Mouse (Mus musculus) brain, embryonic 18.5 days (tissue): ENCODE results near the gene Fcgbp.
"Not testable (repeated sequence)": the region's sequence is repeated elsewhere in the genome, so short reads cannot be mapped to it uniquely, and the experiment has no call there.

ENCODE experiments used
- DNase-seq: peaks from one replicate; pipeline ENCODE4 v3.0.0-alpha.2; 2012; ENCODE audit warnings: low read depth, low spot score

The Fcgbp gene

DNA sequence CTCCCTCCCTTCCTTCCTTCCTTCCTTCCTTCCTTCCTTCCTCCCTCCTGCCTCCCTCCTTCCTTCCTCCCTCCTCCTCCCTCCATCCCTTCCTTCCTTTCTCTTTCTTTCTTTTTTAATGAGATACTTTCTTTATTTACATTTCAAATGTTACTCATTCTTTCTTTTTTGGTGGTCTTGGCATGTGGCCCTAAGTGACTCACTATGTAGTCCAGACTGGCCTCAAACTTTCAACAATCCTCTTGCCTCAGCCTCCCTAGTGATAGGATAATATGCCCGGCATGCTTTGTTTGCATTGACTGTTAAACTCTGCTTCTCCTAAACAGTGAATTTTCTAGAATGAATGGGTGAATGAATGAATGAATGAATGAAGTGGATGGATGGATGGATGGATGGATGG is 78.8 kb downstream of the Fcgbp start:
- DNase-seq = no peak

DNA sequence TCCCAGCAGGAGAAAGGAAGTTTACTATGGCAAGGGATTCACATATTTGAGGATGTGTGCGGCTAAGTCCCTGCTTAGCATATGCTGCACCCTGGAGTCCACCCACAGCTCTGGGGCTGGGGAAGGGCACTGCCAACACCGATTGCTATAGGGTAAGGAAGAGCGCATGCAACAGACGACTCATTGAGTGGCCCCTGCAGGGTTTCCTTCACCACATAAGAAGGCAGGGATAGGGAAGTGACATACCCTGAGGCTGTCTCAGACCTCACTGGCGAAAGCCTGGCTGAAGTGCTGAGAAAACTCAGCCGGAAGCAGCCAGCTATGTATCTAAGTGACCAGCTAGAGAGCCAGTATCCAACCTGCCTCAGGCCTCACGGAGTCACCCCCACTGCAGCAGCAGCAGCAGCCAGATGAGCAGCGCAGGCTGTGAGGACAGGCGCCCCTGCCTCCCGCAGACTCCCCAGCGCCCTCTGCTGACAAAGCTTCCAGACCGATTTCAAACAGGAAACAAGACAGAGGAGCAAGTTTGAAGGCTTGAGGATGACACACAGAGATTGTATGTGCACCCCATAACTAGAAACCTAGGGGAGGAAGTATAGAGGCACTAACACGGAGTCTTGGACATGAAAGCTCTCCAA is 80.7 kb downstream of the Fcgbp start:
- DNase-seq = no peak

DNA sequence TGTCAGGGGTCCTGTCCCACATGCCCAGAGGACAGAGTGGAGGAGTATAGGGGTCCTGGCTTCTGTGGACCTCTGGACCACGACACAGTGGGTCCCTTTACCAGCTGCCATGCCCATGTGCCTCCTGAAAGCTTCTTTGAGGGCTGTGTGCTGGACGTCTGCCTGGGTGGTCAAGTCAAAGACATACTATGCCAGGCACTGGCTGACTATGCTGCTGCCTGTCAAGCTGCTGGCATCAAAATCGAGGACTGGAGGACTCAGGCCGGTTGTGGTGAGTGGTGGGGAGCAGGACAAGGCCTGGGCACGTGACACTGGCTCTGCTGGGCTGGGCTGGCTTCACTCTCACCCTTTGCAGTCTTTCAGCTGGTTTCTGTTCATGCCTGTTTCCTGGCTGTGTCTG is 82.6 kb downstream of the Fcgbp start:
- DNase-seq = not testable (repeated sequence)

DNA sequence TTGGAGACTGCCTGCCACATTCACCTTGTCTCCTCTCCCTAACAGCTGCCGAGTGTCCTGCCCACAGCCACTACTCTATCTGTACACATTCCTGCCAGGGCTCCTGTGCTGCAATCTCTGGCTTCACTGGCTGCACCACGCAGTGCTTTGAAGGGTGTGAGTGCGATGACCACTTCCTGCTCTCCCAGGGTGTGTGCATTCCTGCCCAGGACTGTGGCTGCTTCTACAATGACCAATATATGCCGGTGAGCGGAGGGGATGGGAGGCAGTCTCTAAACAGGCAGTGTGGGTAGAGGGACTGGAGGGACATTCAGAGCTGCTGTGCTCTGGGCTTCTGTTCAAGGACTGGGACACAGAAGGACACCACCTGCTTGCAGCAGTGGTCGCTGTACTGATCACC is 88.3 kb downstream of the Fcgbp start:
- DNase-seq = no peak

DNA sequence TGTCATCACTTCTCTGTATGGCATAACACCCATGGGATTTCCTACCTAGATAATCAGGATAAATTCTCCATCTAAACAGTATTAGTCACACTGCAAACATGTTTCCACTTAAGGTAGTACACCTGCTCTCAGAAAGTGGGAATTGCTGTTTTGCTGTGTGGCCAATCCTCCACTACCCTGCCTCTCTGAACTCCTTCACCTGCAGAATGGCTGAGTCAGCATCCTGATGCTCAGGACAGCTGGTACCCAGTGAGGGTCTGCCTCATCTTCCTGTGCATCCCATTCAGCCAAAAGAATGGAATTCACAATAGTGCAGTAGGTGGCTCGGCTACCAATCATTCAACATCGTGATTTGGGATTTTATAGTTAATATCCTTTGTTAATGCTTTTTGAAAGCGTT is 88.9 kb downstream of the Fcgbp start:
- no peak for DNase-seq

DNA sequence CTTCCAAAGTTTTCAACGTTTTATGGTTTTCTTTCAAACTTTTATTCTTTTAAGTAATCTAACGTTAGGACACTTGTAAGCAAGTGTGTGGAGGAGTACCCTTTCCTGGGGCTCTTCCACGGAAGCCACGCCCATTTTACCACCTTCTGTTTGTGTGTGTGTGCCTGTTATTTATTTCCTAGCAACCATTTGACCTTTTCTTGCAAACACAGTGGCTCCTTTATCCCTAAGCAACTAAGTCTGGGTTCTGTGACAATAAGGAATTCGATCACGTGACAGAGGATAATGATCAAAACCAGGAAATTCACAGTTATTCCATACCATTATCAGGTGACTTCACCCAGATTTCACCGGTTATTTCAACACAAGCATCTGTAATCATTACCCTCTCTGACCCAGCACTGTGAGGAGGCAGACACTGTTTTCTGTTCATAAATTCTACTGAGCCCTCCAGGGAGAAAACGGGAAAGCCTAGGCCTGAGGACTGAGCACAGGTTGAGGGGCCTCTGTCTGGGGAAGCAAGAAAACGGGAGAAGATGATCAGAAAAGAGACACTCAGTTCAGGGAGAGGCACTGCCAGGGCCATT is 90.2 kb downstream of the Fcgbp start:
- DNase-seq = no peak

DNA sequence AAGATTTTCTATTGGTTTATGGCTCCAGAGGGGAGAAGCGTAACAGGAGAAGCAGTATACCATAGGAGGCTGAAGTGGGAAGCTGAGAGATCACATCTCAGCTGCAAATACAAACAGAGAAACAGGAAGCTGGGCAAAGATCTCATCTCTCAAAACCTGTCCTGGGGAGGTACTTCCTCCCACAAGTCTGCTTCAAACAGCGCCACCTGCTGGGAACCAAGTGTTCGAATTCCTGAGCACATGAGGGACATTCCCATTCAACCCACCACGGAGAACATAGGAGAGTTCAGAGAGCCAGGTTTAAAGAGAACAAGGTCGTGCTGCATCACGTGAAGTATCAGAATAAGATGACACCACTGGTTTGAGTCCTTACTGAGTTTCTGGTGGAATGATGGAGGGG is 94.4 kb downstream of the Fcgbp start:
- DNase-seq = no peak

DNA sequence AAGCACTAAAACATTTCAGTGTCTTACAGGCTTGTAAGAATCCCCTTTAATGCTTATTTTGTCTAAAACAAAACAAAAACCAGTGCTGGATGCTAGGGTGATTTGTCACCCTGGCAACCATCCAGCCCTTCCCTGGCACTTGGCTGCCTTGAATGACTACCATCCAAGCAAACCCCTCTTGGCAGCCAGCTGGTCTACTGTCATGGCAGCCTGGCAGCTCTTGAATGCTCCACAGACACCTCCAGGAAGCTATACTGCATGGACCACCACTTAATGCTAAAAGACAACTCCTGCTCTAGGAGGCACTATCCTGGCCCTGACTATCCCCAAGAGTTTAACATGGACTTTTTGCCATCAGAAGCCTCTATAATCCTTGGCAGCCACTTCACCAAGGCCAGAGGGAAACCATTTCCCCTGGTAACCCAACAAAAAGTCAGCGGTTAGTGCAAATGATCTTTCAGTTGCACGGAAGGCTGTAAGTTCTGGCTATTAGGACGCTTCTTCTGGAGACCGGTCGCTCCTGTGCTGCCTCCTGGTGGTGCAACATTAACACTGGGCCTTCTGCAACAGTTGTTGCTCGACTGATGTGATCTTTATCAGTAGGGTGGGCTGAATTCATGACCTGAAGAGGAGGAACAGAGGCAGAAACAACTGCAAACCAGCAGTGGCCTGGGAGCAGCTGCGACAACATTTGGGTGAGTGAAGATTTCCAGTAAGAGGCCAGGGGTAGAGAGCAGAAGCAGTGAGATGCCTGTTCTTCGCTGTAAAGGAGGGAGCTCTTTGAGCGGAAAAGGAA is 97.5 kb downstream of the Fcgbp start:
- DNase-seq = no peak

DNA sequence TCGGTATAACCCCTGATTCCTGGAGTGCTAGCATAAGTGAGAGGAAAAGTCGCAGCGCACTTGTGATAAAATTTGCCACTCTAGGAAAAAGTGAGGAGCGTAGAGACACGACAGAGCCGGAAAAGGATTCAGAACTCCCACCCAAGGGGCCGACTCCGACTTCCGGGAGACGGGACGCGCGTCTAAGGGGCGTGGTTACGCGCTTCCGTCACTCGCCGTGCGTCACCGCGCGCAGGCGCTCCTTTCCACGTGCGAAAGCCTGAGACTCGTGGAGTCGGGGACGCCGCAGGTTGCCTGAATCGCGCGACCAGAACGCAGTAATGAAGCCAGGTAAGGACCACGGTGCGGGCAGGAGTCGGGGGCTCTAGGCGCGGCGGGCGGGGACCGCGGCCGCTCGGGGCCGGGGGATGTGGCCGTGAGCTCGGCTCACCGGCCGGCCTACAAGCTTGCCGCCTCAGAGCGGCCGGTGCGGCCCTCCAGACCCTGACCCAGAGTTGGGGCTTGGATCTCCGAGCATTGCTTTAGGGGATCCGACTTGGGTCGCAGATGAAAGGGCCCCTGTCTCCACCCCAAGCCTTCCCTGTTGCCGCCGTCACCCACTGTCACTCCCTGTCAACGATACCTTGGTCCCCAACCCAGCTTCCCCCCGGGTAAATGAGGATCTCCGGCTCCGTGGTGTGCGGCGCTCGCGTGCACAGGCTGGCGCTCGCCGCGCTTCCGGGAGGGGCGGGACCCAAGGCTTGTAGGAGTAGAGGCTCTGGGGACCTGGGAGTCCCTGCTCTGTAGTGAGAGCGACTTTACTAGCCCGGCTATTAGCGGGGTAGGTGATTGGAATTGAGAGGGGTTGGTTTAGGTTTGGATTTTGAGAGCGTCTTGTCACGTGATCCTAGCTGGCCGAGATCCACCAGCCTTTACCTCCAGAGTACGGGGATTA is 98.7 kb downstream of the Fcgbp start, which contains the start of gene Fbl:
Gene Fbl (plus strand): TSS at position 222 of the 934 bp plus-strand sequence.
- peak; percentile 87 for DNase-seq
